Mouse (Mus musculus): Measurements from ENCODE around the gene Tpte.

The Tpte gene

GRCm38 (mm10) chr8:22282999-22283491, at the start of gene Tpte:
Gene Tpte (plus strand): TSS chr8:22283441.
- DNase-seq: no peak

DNA sequence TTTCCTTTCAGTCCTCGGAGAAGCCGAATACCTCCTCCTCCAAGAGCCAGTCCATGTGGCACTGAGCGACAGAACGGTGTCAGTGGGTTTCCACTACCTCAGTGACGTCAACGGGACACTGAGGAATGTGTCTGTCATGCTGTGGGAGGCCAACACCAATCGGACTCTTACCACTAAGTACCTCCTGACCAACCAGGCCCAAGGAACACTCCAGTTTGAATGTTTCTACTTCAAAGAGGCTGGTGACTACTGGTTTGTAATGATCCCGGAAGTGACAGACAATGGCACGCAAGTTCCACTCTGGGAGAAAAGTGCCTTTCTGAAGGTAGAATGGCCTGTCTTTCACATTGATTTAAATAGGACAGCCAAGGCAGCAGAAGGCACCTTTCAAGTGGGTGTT, 40.3 kb upstream of the Tpte start:
- no peak for DNase-seq

DNA sequence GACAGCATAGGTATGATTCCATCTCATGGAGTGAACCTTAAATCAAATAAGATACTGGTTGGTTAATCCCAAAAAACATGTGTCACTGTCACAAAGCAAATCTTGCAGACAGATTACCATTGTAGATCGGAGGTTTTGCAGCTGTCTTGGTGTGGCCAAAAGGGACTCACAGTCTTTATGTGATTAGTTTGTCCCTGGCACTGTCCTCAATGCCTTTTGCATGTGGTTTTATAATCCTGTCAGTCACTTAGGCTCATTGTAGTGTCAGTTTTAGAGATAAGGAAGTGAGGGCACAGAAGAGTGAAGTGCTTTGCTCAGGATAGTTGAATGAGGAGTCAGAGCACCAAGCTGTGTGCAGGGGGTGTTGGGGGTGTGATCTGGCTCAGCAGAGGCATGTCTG, 37.6 kb upstream of the Tpte start:
- DNase-seq: no peak

DNA sequence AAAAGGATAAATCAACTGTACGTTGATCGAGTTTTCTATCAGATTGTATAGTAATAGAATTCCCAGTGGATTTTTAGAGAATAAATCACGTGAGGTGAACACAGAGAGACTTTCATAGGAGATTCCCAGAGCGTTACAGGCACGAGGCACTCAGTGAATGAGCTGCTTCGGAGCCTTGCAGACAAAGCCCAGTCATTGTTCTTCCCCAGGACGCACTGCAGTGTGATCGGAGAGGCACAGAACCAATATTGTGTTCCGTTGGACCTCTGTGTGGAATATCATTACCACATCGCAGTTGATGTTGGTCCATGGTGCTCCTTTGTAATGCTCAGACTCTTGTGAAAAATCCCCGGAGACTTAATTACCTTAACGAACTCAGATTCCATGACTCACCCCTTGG, 35.3 kb upstream of the Tpte start:
- DNase-seq: no peak

DNA sequence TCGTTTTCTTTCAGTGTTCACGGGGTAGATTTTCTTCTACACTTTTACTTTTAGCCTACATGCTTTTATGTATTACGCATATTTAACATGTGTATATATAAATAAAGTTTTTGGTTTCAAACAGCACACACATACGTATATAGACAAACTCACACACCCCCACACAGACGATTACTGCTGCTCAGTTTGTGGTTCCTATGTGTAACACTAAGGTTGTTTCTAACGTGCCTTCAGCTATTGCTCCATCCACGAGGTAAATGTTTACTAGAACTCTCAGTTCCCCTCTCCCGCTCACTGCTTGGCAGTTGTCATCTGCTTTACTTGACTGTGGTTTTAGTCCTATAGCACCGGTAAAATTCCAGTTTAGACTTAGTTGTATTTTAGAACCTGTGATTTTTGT, 34.2 kb upstream of the Tpte start:
- DNase-seq: no peak

DNA sequence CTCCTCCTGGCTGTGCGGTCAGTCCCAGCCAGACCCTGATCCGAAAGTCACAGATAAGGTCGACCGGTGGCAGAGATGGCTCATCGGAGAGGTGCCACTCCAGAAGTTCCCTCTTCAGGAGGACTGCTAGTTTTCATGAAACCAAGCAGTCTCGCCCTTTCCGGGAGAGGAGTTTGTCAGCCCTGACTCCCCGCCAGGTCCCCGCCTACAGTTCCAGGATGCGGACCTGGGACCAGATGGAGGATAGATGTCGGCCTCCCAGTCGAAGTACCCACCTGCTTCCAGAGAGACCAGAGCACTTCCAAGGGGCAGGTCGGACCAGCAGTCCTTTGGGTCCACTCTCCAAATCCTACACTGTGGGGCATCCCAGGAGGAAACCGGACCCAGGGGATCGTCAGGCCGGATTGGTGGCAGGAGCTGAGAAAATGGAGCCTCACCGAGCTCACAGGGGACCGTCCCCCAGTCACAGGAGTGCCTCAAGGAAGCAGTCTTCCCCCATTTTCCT, 24.2 kb upstream of the Tpte start:
- DNase-seq: peak; percentile 31 to 50

DNA sequence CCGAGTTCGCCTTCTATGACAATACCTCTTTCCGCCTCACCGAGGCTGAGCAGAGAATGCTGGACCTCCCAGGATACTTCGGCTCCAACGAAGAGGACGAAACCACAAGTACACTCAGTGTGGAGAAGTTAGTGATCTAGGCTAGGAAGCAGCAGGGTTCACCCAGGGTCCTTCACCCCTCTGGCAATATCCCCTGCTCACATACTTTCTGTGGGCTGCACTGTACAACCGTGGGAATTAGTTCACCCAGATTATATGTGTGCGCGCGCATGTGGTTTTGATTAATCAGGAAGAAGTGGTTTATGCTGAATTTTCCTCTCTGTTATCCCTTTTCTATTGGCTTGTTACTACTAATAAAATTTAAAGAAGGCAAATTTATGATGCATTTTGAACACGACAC, 23.7 kb upstream of the Tpte start:
- no peak for DNase-seq

DNA sequence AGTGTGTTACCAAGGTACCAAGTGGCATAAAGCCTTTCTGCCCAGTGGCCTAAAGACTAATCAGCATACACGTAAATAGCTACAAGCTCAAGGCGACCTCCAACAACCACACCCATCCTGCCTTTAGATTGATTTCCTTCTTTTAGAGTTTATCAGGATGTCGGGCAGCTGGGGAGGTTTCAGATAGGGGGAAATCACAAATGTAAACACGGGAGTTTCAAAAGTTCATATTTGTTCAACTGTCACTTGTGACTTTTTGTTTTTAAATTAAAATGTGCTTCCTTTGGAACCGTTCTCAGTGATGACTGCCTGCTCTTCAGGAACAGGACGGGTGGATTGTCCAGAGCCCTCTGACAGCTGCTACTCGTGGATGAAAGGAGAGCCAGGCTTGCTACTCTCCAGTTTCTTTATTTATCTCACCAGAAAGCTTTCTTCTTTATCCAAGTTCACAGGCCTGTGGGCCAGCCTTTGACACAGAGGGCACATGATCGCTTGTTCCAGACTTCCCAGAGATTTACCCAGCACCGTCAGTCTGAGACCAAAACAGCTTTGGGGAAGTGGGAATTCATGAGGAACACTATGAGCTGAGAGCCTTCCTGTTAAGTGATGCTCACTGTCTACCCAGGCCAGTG, 23.0 kb upstream of the Tpte start:
- peak; percentile 28 to 48 for DNase-seq

- peak; percentile 62 to 73 for DNase-seq
These were observed 21.0 kb upstream of the Tpte start for GRCm38 (mm10) chr8:22262267-22262666.

DNA sequence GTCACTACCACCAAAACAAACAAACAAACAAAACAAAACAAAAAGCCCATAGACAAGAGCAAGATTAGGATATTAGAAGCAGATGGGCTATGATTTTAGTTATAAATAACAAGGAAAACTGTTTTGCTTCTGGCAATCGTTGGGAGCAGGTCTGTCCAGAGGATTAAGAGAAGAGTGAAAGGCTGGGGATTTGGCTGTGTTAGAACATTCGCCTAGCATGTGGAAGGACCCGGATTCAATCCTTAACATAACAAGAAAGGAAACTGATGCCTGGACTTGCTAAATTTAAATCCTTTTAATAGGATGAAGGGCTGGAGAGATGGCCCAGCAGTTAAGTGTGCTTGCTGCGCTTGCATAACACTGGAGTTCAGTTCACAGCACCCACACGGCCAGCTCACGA, 18.9 kb upstream of the Tpte start:
- DNase-seq: no peak

GRCm38 (mm10) chr8:22264787-22265186, 18.5 kb upstream of the Tpte start:
- peak; percentile 44 to 53 for DNase-seq

DNA sequence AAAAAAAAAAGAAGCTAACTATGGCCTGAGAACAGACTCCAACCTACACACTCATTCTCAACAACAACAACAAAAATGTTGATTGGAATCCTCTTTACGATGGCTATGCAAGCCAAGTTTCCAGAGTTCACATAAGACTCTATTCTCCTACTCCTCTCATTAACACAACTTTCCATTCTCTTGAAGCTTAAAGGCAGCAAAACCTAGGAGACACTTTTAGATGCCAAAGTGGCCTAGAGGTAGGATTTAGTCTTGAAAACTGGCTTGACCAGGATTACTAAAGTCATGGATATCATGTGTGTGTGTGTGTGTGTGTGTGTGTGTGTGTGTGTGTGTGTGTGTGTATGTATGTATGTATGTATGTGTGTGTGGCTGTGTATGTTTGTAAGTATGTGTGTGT, 18.0 kb upstream of the Tpte start:
- no peak for DNase-seq

- peak in 1 of 2 experiments; percentile 16 for DNase-seq
These were observed 16.4 kb upstream of the Tpte start for GRCm38 (mm10) chr8:22266809-22267208.

GRCm38 (mm10) chr8:22273142-22273541, 10.1 kb upstream of the Tpte start:
- DNase-seq: no peak

DNA sequence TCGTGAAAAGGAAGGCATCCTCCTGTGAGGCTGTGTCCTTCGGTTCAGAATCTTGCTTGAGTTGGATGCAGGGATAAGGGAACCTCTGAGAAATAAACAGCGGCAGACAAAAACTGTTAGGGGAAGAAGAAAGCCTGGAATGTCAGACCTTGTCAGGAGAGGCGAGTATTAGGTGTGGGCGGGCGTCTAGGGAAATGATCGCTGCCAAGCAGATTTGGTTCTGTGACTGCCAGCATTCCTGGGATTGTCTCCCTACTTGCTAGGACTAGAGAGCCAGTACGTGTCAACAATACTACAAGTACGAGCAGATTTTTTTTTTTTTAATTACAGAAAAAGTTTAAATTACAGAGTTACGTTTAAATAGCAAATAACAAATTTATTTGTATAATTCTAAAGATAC, 8.6 kb upstream of the Tpte start:
- peak; percentile 17 to 23 for DNase-seq

GRCm38 (mm10) chr8:22302326-22302725, 19.1 kb downstream of the Tpte start:
- no peak for DNase-seq

GRCm38 (mm10) chr8:22302896-22303306, 19.7 kb downstream of the Tpte start:
- peak in 1 of 2 experiments; percentile 23 for DNase-seq

GRCm38 (mm10) chr8:22304045-22304444, 20.8 kb downstream of the Tpte start:
- peak in 1 of 2 experiments; percentile 4 for DNase-seq

DNA sequence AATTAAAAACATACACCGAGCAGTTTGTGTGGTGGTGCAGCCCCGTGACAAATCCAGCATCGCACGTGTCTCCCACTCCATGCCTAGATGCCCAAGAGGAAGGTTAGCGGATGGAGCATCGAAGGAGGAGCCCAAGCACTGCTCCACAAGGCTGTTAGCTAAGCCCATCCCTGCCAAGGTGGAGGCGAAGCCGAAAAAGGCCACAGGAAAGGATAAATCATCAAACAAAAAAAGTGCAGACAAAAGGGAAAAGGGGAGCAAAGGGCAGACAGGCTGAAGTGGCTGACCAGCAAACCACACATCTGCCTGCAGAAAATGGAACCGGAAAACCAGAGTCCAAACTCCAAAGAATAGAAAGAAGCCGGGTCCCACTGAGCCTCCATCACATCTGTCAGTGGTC, 23.8 kb downstream of the Tpte start:
- no peak for DNase-seq

DNA sequence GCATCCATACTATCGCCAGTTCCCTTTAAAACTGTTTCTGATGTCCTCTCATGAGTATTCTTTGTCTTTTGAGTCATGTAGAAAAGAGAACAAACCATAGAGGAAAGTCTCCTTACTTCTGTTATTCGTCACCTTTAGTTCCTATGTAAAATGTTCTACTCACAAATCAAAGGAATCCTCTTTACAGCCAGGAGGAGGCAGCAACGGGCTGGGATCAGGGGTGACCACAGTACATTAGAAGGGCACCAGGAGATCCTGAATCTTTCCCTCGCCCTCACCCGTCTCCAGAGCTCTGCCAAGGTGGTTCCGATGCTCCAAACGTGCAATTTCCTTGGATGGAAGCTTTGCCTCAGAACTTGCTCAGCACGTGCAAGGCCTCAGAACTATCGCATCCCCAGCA, 28.2 kb downstream of the Tpte start:
- DNase-seq: no peak

GRCm38 (mm10) chr8:22335426-22335825, 52.2 kb downstream of the Tpte start:
- DNase-seq: no peak

- DNase-seq: no peak
These were observed 76.1 kb downstream of the Tpte start for GRCm38 (mm10) chr8:22359359-22359758.

DNA sequence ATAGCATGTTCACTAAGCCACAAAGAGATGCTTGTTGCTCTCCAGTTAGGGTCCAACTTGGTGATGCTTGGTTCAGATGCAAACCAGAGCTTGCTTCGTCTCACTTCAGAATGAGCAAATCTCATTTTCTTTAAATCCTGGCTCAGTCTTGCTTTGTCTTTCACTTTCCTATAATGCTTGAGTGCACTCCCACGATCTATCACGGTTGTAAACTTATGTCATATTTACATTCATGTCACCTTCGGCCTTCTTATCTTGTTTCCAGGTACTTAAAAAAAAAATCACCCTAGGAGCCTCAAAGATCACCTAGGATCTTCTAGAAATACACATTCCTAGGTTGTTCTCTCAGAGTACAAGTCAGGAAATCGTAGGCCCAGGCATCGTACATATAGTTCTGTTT, 76.6 kb downstream of the Tpte start:
- no peak for DNase-seq

DNA sequence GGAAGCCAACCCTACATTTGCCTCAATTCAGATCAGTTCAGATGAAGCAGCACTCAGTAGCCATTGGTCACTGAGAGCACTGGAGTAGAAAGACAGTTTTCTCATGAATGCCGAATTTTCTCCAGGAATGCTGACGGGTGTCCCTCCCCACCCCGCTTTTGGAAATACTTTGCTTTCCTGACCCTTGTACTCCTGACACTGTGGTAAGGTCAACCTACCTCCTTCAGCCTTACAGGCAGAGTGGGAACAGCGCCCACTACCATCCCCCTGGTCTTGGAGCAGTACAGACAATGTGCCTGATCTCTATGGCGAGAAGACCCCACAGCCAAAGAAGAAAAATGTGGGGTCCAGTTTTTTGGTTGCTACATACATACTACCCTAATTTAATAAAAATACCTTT, 93.1 kb downstream of the Tpte start:
- DNase-seq: no peak

GRCm38 (mm10) chr8:22376903-22377302, 93.7 kb downstream of the Tpte start:
- peak; percentile 55 to 60 for DNase-seq

Measured in lung, adult 18-20 months (tissue).